Mouse (Mus musculus): Measurements from ENCODE around the gene Krtap5-3. TPM values are rescaled to one million over a fixed set of nuclear protein-coding genes. Genes with fewer than 3 reads are reported as not detected.
"Not testable (repeated sequence)": the region's sequence is repeated elsewhere in the genome, so short reads cannot be mapped to it uniquely, and the experiment has no call there.

Gene Krtap5-3
- total RNA-seq, 2 experiments from 2014 or later, result not detected

DNA sequence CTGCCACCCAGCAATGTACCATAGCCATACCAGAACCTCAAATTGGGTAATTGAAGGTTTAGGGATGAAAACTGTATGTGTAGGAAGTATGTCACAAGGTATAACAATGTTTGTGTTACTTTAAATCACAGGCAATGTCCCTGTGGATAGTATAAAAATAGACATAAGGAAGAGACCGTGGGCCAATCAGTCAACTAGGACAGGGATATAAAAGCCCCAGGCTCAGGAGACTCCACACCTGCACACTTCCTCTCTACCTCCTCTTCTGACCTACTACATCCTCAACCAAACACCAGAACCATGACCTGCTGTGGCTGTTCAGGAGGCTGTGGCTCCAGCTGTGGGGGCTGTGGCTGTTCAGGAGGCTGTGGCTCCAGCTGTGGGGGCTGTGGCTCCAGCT is 10.4 kb downstream of the Krtap5-3 start, which contains the start of gene Gm7579:
Gene Gm7579 (plus strand): TSS at position 301 of the 400 bp plus-strand sequence.
- no peak for TF ChIP-seq CTCF (conservative IDR thresholded peaks at IDR 0.05)
- H3K27ac ChIP-seq, result no peak within 1 kb of the TSS
- no peak for DNase-seq (ENCODE audit: low spot score in 2 of 2)

DNA sequence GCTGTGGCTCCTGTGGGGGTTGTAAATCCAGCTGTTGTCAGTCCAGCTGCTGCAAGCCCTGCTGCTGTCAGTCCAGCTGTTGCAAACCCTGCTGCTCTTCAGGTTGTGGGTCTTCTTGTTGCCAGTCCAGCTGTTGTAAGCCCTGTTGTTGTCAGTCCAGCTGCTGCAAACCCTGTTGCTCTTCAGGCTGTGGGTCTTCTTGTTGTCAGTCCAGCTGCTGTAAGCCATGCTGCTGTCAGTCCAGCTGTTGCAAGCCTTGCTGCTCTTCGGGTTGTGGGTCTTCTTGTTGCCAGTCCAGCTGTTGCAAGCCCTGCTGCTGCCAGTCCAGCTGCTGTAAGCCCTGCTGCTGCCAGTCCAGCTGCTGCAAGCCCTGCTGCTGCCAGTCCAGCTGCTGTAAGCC is 11.0 kb downstream of the Krtap5-3 start:
- not testable (repeated sequence) for DNase-seq (ENCODE audit: low spot score in 2 of 2); H3K27ac ChIP-seq; H3K4me3 ChIP-seq

More for the DNA sequence above, 10.4 kb downstream of the Krtap5-3 start, which contains the start of gene Gm7579:
- H3K4me3 ChIP-seq, result no peak within 1 kb of the TSS

DNA sequence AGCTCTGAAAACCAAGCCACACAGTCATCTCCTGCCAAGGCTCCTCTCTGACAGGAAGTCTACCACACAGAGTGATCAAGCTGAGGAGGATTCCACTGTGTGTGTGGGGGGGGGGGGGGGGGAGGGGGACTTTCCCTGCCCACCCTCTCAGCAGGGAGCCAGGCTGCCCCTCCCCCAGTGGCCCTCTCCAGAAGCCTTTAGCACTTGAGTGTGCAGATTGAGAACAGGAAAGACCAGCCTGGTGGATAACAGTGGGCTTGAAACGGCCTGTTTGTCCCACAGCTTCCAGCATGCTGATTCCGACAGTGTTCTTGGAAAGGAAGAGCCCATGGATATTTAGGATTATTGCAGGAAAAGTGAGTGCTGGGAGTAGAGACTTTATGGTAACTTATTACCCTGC is 23.4 kb downstream of the Krtap5-3 start:
- no peak overlapping the region for H3K27ac ChIP-seq
- TF ChIP-seq CTCF (conservative IDR thresholded peaks at IDR 0.05), result no peak

DNA sequence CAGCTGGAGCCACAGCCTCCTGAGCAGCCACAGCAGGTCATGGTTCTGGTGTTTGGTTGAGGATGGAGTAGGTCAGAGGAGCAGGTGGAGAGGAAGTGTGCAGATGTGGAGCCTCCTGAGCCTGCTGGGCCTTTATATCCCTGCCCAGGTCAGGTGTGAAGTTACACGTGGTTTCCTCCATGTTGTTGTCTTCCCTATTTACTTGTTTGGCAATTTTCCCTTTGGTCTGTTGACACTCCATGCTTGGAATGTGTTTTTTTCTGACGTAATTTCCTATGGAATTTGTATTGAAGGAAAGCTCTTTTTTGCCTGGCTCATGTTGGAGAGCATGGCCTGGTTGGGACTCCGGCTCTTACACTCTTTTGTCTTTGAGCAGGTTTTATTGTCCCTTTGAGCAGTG is 28.7 kb downstream of the Krtap5-3 start, which contains the start of gene Krtap5-5:
Gene Krtap5-5 (minus strand): TSS at position 101 of the 400 bp plus-strand sequence.
- not testable (repeated sequence) for DNase-seq (ENCODE audit: low spot score in 2 of 2); H3K27ac ChIP-seq; H3K4me3 ChIP-seq

More for the DNA sequence above, 23.4 kb downstream of the Krtap5-3 start:
- DNase-seq (ENCODE audit: low spot score in 2 of 2), result no peak
- H3K4me3 ChIP-seq, result no peak overlapping the region

DNA sequence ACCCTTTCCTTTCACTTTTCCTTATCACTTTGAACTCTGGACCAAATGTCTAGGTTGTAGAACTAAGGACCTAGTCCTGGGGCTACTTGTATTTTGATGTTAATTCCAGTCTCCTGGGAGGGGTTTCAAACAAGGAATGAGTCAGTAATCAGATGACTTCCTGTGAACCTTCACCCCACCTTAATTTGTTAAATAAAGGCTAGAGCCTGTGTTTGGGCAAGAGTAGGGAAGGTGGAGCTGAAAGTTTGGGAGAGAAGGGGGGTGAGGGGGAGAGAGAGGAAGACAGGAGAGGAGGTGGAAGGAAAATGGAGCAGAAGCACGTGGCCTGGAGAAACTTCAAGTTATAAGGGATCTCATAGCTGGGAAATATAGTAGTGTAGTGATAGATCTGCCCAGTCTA is 30.4 kb downstream of the Krtap5-3 start:
- H3K4me3 ChIP-seq, result no peak overlapping the region
- DNase-seq (ENCODE audit: low spot score in 2 of 2), result no peak
- no peak for TF ChIP-seq CTCF (conservative IDR thresholded peaks at IDR 0.05)
- H3K27ac ChIP-seq, result no peak overlapping the region

DNA sequence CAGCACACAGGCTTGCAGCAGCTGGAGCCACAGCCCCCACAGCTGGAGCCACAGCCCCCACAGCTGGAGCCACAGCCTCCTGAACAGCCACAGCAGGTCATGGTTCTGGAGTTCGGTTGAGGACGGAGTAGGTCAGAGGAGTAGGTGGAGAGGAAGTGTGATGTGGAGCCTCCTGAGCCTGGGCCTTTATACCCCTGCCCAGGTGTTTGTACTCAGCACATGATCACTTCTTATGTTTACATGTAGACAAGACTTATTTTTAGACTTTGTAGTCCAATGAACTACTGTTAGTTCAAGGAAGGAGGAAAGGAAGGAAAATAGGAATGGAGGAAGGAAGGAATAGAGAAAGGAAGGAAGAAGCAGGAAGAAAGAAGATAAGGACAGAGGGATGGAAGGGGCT is 39.8 kb downstream of the Krtap5-3 start, which contains the start of gene Gm40460:
Gene Gm40460 (minus strand): TSS at position 101 of the 400 bp plus-strand sequence.
- TF ChIP-seq CTCF (conservative IDR thresholded peaks at IDR 0.05), result no peak
- Histone ChIP-seq H3K4me3 (no peak within 1 kb of the TSS), H3K27ac (no peak within 1 kb of the TSS)
- DNase-seq (ENCODE audit: low spot score in 2 of 2), result no peak

DNA sequence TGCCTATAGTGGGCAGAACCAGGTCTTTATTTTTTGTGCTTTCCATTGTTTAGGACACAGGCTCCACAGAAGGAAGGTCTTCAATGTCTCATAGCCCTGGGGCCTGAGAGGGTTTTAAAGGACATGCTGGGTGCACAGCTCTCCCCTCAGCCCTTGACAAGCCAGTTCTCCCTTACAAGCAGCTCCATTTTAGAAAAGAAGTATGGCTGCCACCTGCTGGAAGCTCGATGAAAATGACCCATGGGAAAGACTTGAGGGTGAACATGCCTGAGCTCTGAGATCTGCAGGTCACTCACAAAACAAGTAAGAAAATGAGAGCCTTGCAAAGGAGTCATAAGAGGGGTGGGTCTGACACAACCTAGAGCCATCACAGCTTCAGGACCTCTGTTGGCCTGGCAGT is 48.7 kb downstream of the Krtap5-3 start:
- H3K27ac ChIP-seq, result no peak overlapping the region
- H3K4me3 ChIP-seq, result no peak overlapping the region
- DNase-seq (ENCODE audit: low spot score in 2 of 2), result peak; percentile 25 to 52
- peak; percentile 78 for TF ChIP-seq CTCF (conservative IDR thresholded peaks at IDR 0.05)

Other genes with a start within 250 kb of the Krtap5-3 start
- 10 to 100 TPM; 29.0 to 29.3 TPM for gene Mob2, start 140.3 kb upstream of the Krtap5-3 start, total RNA-seq (2021)
- 100 to 1,000 TPM; 126 to 127 TPM for gene Dusp8, start 105.5 kb upstream of the Krtap5-3 start, total RNA-seq (2021)
- not detected for gene Gm45618, start 80.6 kb upstream of the Krtap5-3 start, total RNA-seq (2021)
- gene Gm39115, start 65.3 kb upstream of the Krtap5-3 start, total RNA-seq (2021), result not detected
- gene Gm45337, start 56.8 kb upstream of the Krtap5-3 start, total RNA-seq (2021), result not detected
- not detected for gene Gm29735, start 44.3 kb upstream of the Krtap5-3 start, total RNA-seq (2021)
- gene Gm4553, start 35.6 kb upstream of the Krtap5-3 start, total RNA-seq (2021), result not detected
- gene Krtap5-2, start 25.4 kb upstream of the Krtap5-3 start, total RNA-seq (2021), result not detected
- gene Gm10153, start 11.0 kb upstream of the Krtap5-3 start, total RNA-seq (2021), result not detected
- gene Gm7579, start 10.5 kb downstream of the Krtap5-3 start, total RNA-seq (2021), result not detected
- gene Krtap5-5, start 28.6 kb downstream of the Krtap5-3 start, total RNA-seq (2021), result not detected
- not detected for gene Gm40460, start 39.7 kb downstream of the Krtap5-3 start, total RNA-seq (2021)
- gene Gm2431, start 57.0 kb downstream of the Krtap5-3 start, total RNA-seq (2021), result not detected
- gene Gm4559, start 73.0 kb downstream of the Krtap5-3 start, total RNA-seq (2021), result not detected
- not detected for gene Krtap5-1, start 95.8 kb downstream of the Krtap5-3 start, total RNA-seq (2021)
- gene Krtap5-4, start 102.2 kb downstream of the Krtap5-3 start, total RNA-seq (2021), result not detected
- gene Ifitm10, start 172.4 kb downstream of the Krtap5-3 start, total RNA-seq (2021), result 10 to 100 TPM; 35.3 to 38.6 TPM
- 1 to 10 TPM in 1 of 2 experiments, not detected in 1; 4.4 TPM for gene Gm49369, start 181.3 kb downstream of the Krtap5-3 start, total RNA-seq (2021)
- gene Ctsd, start 186.7 kb downstream of the Krtap5-3 start, total RNA-seq (2021), result 100 to 1,000 TPM; 291 to 297 TPM
- gene Syt8, start 233.5 kb downstream of the Krtap5-3 start, total RNA-seq (2021), result not detected
- not detected for gene Tnni2, start 240.4 kb downstream of the Krtap5-3 start, total RNA-seq (2021)

All from layer of hippocampus, adult 2 months (tissue).